Mouse (Mus musculus) CH12.LX (cell line): ENCODE results near the gene Ciapin1.

Source experiments
- CHD1 ChIP-seq: IDR thresholded peaks from 2 replicates; pipeline ENCODE4 v1.6.1; 2012; ENCODE audit warnings: low read depth, low read length, improper control_type of control experiment, inconsistent platforms
- CTCF ChIP-seq, 2 experiments: IDR thresholded peaks in 1 of 2; conservative IDR thresholded peaks in 1 of 2; 2 replicates each; pipeline ENCODE4 v1.5.1; 2011 to 2012; ENCODE audit warnings: low read depth in 2 of 2, low read length in 2 of 2, improper control_type of control experiment in 1 of 2, inconsistent platforms in 1 of 2, mild to moderate bottlenecking in 1 of 2, moderate library complexity in 1 of 2
- E2F4 ChIP-seq: IDR thresholded peaks from 2 replicates; pipeline ENCODE4 v1.6.1; 2011; ENCODE audit warnings: low read depth, low read length, improper control_type of control experiment; ENCODE audit not compliant: insufficient replicate concordance
- KAT2A ChIP-seq: IDR thresholded peaks from 2 replicates; pipeline ENCODE4 v1.6.1; 2012; ENCODE audit warnings: low read length, improper control_type of control experiment, inconsistent platforms; ENCODE audit not compliant: insufficient replicate concordance
- POLR2A ChIP-seq: IDR thresholded peaks from 2 replicates; pipeline ENCODE4 v1.6.1; 2011; ENCODE audit warnings: low read depth, mild to moderate bottlenecking, improper control_type of control experiment, low read length
- POLR2AphosphoS2 ChIP-seq: IDR thresholded peaks from 2 replicates; pipeline ENCODE4 v1.6.1; 2011; ENCODE audit warnings: low read depth, low read length, improper control_type of control experiment
- RAD21 ChIP-seq: IDR thresholded peaks from 2 replicates; pipeline ENCODE4 v1.6.1; 2011; ENCODE audit warnings: low read depth, mild to moderate bottlenecking, low read length, improper control_type of control experiment, moderate library complexity
- SIN3A ChIP-seq: IDR thresholded peaks from 2 replicates; pipeline ENCODE4 v1.6.1; 2012; ENCODE audit warnings: low read length, improper control_type of control experiment, inconsistent platforms
- SMC3 ChIP-seq: IDR thresholded peaks from 2 replicates; pipeline ENCODE4 v1.6.1; 2011; ENCODE audit warnings: low read depth, low read length, improper control_type of control experiment

GRCm38 (mm10) chr8:94774601-94775000 lies 63.6 kb downstream of the Ciapin1 start:
- TF ChIP-seq SIN3A (no peak), CTCF (conservative IDR thresholded peaks at IDR 0.05 in 1 of 2, IDR thresholded peaks at IDR 0.05 in 1 of 2; ENCODE audit: low read depth in 2 of 2, low read length in 2 of 2) (no peak), SMC3 (no peak), E2F4 (no peak), POLR2A (no peak), CHD1 (no peak), RAD21 (no peak), POLR2AphosphoS2 (no peak), KAT2A (no peak)
